Mouse (Mus musculus): ENCODE results near the gene Sycp3. TPM values are rescaled to one million over a fixed set of nuclear protein-coding genes. Genes with fewer than 3 reads are reported as not detected.

Gene Sycp3
- total and polyA plus RNA-seq, 2 experiments from 2014 or later: 0.20 TPM; not detected in 1

- Histone ChIP-seq H3K4me1 (ENCODE audit: control insufficient read depth, insufficient read depth) (peaks cover under 1% of the 10 kb centered on the region; the same call in 1 of the 2 replicates), H3K9ac (replicated peaks; ENCODE audit: low read depth, low read length) (no peak overlapping the region), H3K36me3 (replicated peaks; ENCODE audit: control insufficient read depth, insufficient read depth, low read length) (no peaks in the 10 kb centered on the region), H3K27me3 (ENCODE audit: control insufficient read depth, insufficient read depth, low read length) (no peaks in the 10 kb centered on the region), H3K4me3 (ENCODE audit: low read depth, low read length) (no peak overlapping the region), H3K4me2 (ENCODE audit: low read depth, low read length) (no peak overlapping the region), H3K9me3 (replicated peaks; ENCODE audit: control insufficient read depth, low read length) (no peaks in the 10 kb centered on the region), H3K27ac (ENCODE audit: low read depth) (no peak overlapping the region)
- no peak for TF ChIP-seq CTCF (IDR thresholded peaks at IDR 0.05; ENCODE audit: low read depth)
- no peak for TF ChIP-seq EP300 (IDR thresholded peaks at IDR 0.05; ENCODE audit: low read depth)
- DNase-seq (ENCODE audit: low spot score) (no peak), ATAC-seq (ENCODE audit: insufficient read depth, low read depth) (no peak)
- WGBS: 67% methylated on average over 5 of the region's 5 CpGs
Measured at GRCm38 (mm10) chr10:88505256-88505655, 45.9 kb downstream of the Sycp3 start.

GRCm38 (mm10) chr10:88507691-88508143 lies 48.3 kb downstream of the Sycp3 start:
- WGBS: 69% methylated on average over 7 of the region's 7 CpGs
- ATAC-seq (ENCODE audit: insufficient read depth, low read depth): no peak
- no peak for TF ChIP-seq EP300 (IDR thresholded peaks at IDR 0.05; ENCODE audit: low read depth)
- TF ChIP-seq CTCF (IDR thresholded peaks at IDR 0.05; ENCODE audit: low read depth): no peak
- H3K36me3 ChIP-seq (replicated peaks; ENCODE audit: control insufficient read depth, insufficient read depth, low read length): no peaks in the 10 kb centered on the region
- H3K9me3 ChIP-seq (replicated peaks; ENCODE audit: control insufficient read depth, low read length): no peaks in the 10 kb centered on the region
- H3K9ac ChIP-seq (replicated peaks; ENCODE audit: low read depth, low read length): no peak overlapping the region
- no peak for DNase-seq (ENCODE audit: low spot score)
- H3K4me2 ChIP-seq (ENCODE audit: low read depth, low read length): no peak overlapping the region
- no peak overlapping the region for H3K4me3 ChIP-seq (ENCODE audit: low read depth, low read length)
- H3K4me1 ChIP-seq (ENCODE audit: control insufficient read depth, insufficient read depth): peaks cover 11% of the 10 kb centered on the region; the same call in 1 of the 2 replicates
- no peak overlapping the region for H3K27ac ChIP-seq (ENCODE audit: low read depth)
- H3K27me3 ChIP-seq (ENCODE audit: control insufficient read depth, insufficient read depth, low read length): no peaks in the 10 kb centered on the region

- no peaks in the 10 kb centered on the region for H3K9me3 ChIP-seq (replicated peaks; ENCODE audit: control insufficient read depth, low read length)
- TF ChIP-seq EP300 (IDR thresholded peaks at IDR 0.05; ENCODE audit: low read depth) (peak; percentile 66), CTCF (IDR thresholded peaks at IDR 0.05; ENCODE audit: low read depth) (no peak)
- H3K4me1 ChIP-seq (ENCODE audit: control insufficient read depth, insufficient read depth): peaks cover 17% of the 10 kb centered on the region
- no peak overlapping the region for H3K4me3 ChIP-seq (ENCODE audit: low read depth, low read length)
- H3K4me2 ChIP-seq (ENCODE audit: low read depth, low read length): peak overlapping the region; percentile 24; the same call in 1 of the 2 replicates
- peak; percentile 75 for DNase-seq (ENCODE audit: low spot score)
- ATAC-seq (ENCODE audit: insufficient read depth, low read depth): peak; percentile 83
- H3K27me3 ChIP-seq (ENCODE audit: control insufficient read depth, insufficient read depth, low read length): no peaks in the 10 kb centered on the region
- H3K27ac ChIP-seq (ENCODE audit: low read depth): peak overlapping the region; percentile 53
- no peaks in the 10 kb centered on the region for H3K36me3 ChIP-seq (replicated peaks; ENCODE audit: control insufficient read depth, insufficient read depth, low read length)
- H3K9ac ChIP-seq (replicated peaks; ENCODE audit: low read depth, low read length): no peak overlapping the region
- WGBS: 30% methylated on average over 12 of the region's 12 CpGs
Measured at GRCm38 (mm10) chr10:88510503-88511271, 51.3 kb downstream of the Sycp3 start.

- Histone ChIP-seq H3K27me3 (ENCODE audit: control insufficient read depth, insufficient read depth, low read length) (no peaks in the 10 kb centered on the region), H3K4me3 (ENCODE audit: low read depth, low read length) (no peak overlapping the region), H3K4me1 (ENCODE audit: control insufficient read depth, insufficient read depth) (peaks cover 17% of the 10 kb centered on the region), H3K27ac (ENCODE audit: low read depth) (peak overlapping the region; percentile 53), H3K9me3 (replicated peaks; ENCODE audit: control insufficient read depth, low read length) (no peaks in the 10 kb centered on the region), H3K9ac (replicated peaks; ENCODE audit: low read depth, low read length) (no peak overlapping the region), H3K36me3 (replicated peaks; ENCODE audit: control insufficient read depth, insufficient read depth, low read length) (no peaks in the 10 kb centered on the region), H3K4me2 (ENCODE audit: low read depth, low read length) (no peak overlapping the region)
- TF ChIP-seq EP300 (IDR thresholded peaks at IDR 0.05; ENCODE audit: low read depth): no peak
- no peak for TF ChIP-seq CTCF (IDR thresholded peaks at IDR 0.05; ENCODE audit: low read depth)
- no peak for DNase-seq (ENCODE audit: low spot score)
- 89% methylated on average over 9 of the region's 9 CpGs for WGBS
- ATAC-seq (ENCODE audit: insufficient read depth, low read depth): no peak
Measured at GRCm38 (mm10) chr10:88511355-88511754, 52.0 kb downstream of the Sycp3 start.

- Histone ChIP-seq H3K27ac (ENCODE audit: low read depth) (no peak overlapping the region), H3K4me3 (ENCODE audit: low read depth, low read length) (no peak overlapping the region), H3K9me3 (replicated peaks; ENCODE audit: control insufficient read depth, low read length) (no peaks in the 10 kb centered on the region), H3K36me3 (replicated peaks; ENCODE audit: control insufficient read depth, insufficient read depth, low read length) (no peaks in the 10 kb centered on the region), H3K9ac (replicated peaks; ENCODE audit: low read depth, low read length) (no peak overlapping the region), H3K27me3 (ENCODE audit: control insufficient read depth, insufficient read depth, low read length) (no peaks in the 10 kb centered on the region), H3K4me1 (ENCODE audit: control insufficient read depth, insufficient read depth) (peaks cover 17% of the 10 kb centered on the region), H3K4me2 (ENCODE audit: low read depth, low read length) (no peak overlapping the region)
- TF ChIP-seq EP300 (IDR thresholded peaks at IDR 0.05; ENCODE audit: low read depth) (no peak), CTCF (IDR thresholded peaks at IDR 0.05; ENCODE audit: low read depth) (no peak)
- 73% methylated on average over 8 of the region's 8 CpGs for WGBS
- ATAC-seq (ENCODE audit: insufficient read depth, low read depth) (no peak), DNase-seq (ENCODE audit: low spot score) (no peak)
Measured at GRCm38 (mm10) chr10:88513574-88514135, 54.3 kb downstream of the Sycp3 start.

Data from heart, postnatal 0 days (tissue).